Mouse (Mus musculus) liver, embryonic 14.5 days (tissue): ENCODE measurements around the gene Atf7ip. TPM values are rescaled to one million over a fixed set of nuclear protein-coding genes. Genes with fewer than 3 reads are reported as not detected.
A peak's percentile ranks its signal among the peaks of the same experiment; 100 is the strongest.

Source experiments
- ATAC-seq: fragments of 200-750 bp; cut with Nextera tagmentation; 2 replicates; pipeline ENCODE4 v1.8.0; 2017; ENCODE audit warnings: moderate number of reproducible peaks, mild to moderate bottlenecking, moderate library complexity; ENCODE audit not compliant: insufficient read depth
- DNase-seq, 3 experiments: peaks; one replicate each; pipeline ENCODE4 v3.0.0-alpha.2; 2012 to 2013; ENCODE audit warnings: low read depth in 3 of 3, low spot score in 3 of 3
- H3K27ac ChIP-seq: fragments of 300-500 bp; sonication (generic); 2 replicates; pipeline ENCODE4 v1.5.1; 2014; ENCODE audit warnings: moderate library complexity, mild to moderate bottlenecking, control low read depth, inconsistent platforms
- H3K27me3 ChIP-seq: fragments of 300-500 bp; sonication (generic); 2 replicates; pipeline ENCODE4 v1.6.1; 2014; ENCODE audit warnings: mild to moderate bottlenecking, low read length, moderate library complexity; ENCODE audit not compliant: control insufficient read depth, insufficient read depth
- H3K36me3 ChIP-seq: fragments of 300-500 bp; sonication (generic); replicated peaks from 2 replicates; pipeline ENCODE4 v1.6.1; 2014; ENCODE audit warnings: low read depth; ENCODE audit not compliant: control insufficient read depth, insufficient read depth
- H3K4me1 ChIP-seq, 2 experiments: fragments of 200-500 bp in 1 of 2; fragments of 300-500 bp in 1 of 2; sonication (generic) in 1 of 2; replicated peaks; 2 replicates each; pipeline ENCODE4 v1.6.1; 2012 to 2014; ENCODE audit warnings: antibody characterized with exemption in 1 of 2, inconsistent platforms in 1 of 2, low read length in 1 of 2; ENCODE audit not compliant: control insufficient read depth in 2 of 2, insufficient read depth in 2 of 2
- H3K4me2 ChIP-seq: fragments of 300-500 bp; sonication (generic); 2 replicates; pipeline ENCODE4 v1.6.1; 2014; ENCODE audit warnings: low read depth, mild to moderate bottlenecking, control low read depth, moderate library complexity
- H3K4me3 ChIP-seq, 2 experiments: fragments of 200-500 bp in 1 of 2; fragments of 300-500 bp in 1 of 2; sonication (generic) in 1 of 2; 2 replicates each; pipeline ENCODE4 v1.5.1; 2012 to 2014; ENCODE audit warnings: low read depth in 2 of 2, low read length in 2 of 2, mild to moderate bottlenecking in 2 of 2, control low read depth in 1 of 2, inconsistent platforms in 1 of 2, moderate library complexity in 1 of 2; ENCODE audit not compliant: insufficient read depth in 1 of 2
- H3K9ac ChIP-seq: fragments of 300-500 bp; sonication (generic); replicated peaks from 2 replicates; pipeline ENCODE4 v1.6.1; 2014; ENCODE audit warnings: mild to moderate bottlenecking, control low read depth, moderate library complexity
- H3K9me3 ChIP-seq: fragments of 300-500 bp; sonication (generic); 2 replicates; pipeline ENCODE4 v1.6.1; 2016; ENCODE audit warnings: low read length, mixed read lengths; ENCODE audit not compliant: control insufficient read depth
- CTCF ChIP-seq: IDR thresholded peaks from 2 replicates; pipeline ENCODE4 v1.5.1; 2016; ENCODE audit warnings: antibody characterized with exemption, low read depth, control low read depth
- EP300 ChIP-seq: IDR thresholded peaks from 2 replicates; pipeline ENCODE4 v1.6.1; 2016; ENCODE audit warnings: antibody characterized with exemption, low read depth
- WGBS: fragments of 180-500 bp; shearing (Covaris S2); extraction: QIAGEN DNeasy Blood & Tissue Kit; methylation state at CpG from one replicate; pipeline ENCODE4 v1.1.7; 2014; ENCODE audit not compliant: insufficient replicate concordance; 5-methylcytosine and 5-hydroxymethylcytosine counted together
- polyA plus RNA-seq, 2 experiments: library from polyadenylated mRNA; depleted of rRNA in 1 of 2; stranded (reverse) in 1 of 2; unstranded in 1 of 2; fragments of >200 nt; fragmentation: Nextera tagmentation in 1 of 2; extraction: Ambion mirVana in 1 of 2; gene quantifications; 2 replicates each; pipeline versions ENCODE4 v1.2.1 to v1.2.3; 2012 to 2014

Atf7ip gene
- polyA plus RNA-seq, 2 experiments, result 7.2 to 14.2 TPM

- TF ChIP-seq CTCF (no peak), EP300 (no peak)
- WGBS, result 53% methylated on average over 2 of the region's 2 CpGs
- H3K27ac ChIP-seq, result no peak overlapping the region
- DNase-seq (no peak), ATAC-seq (no peak)
- no peaks in the 10 kb centered on the region for H3K27me3 ChIP-seq
- H3K9me3 ChIP-seq, result no peaks in the 10 kb centered on the region
- peaks cover 21 to 25% of the 10 kb centered on the region in 2 experiments for H3K4me1 ChIP-seq
- no peak overlapping the region for H3K4me3 ChIP-seq
- H3K4me2 ChIP-seq, result no peak overlapping the region
- H3K9ac ChIP-seq, result no peak overlapping the region
- H3K36me3 ChIP-seq, result no peaks in the 10 kb centered on the region
Observed at GRCm38 (mm10) chr6:136546286-136546685, 40.3 kb downstream of the Atf7ip start.

- H3K36me3 ChIP-seq, result no peaks in the 10 kb centered on the region
- no peaks in the 10 kb centered on the region for H3K9me3 ChIP-seq
- TF ChIP-seq EP300 (no peak), CTCF (no peak)
- H3K4me1 ChIP-seq, result peaks cover 21 to 22% of the 10 kb centered on the region in 2 experiments
- DNase-seq, result no peak
- no peak overlapping the region for H3K9ac ChIP-seq
- no peak overlapping the region for H3K4me2 ChIP-seq
- ATAC-seq, result no peak
- WGBS, result 64% methylated on average over 7 of the region's 7 CpGs
- H3K4me3 ChIP-seq, result no peak overlapping the region
- H3K27ac ChIP-seq, result no peak overlapping the region
- H3K27me3 ChIP-seq, result no peaks in the 10 kb centered on the region
Observed at GRCm38 (mm10) chr6:136546987-136547386, 41.0 kb downstream of the Atf7ip start.

GRCm38 (mm10) chr6:136548041-136548770, 42.2 kb downstream of the Atf7ip start:
- Histone ChIP-seq H3K4me2 (no peak overlapping the region), H3K27ac (no peak overlapping the region), H3K4me1 (peaks cover 23% of the 10 kb centered on the region in 2 experiments), H3K27me3 (no peaks in the 10 kb centered on the region), H3K9me3 (no peaks in the 10 kb centered on the region), H3K4me3 (no peak overlapping the region), H3K9ac (no peak overlapping the region), H3K36me3 (no peaks in the 10 kb centered on the region)
- TF ChIP-seq CTCF, result no peak
- no peak for TF ChIP-seq EP300
- DNase-seq (no peak), ATAC-seq (no peak)
- WGBS, result 73% methylated on average over 6 of the region's 6 CpGs

GRCm38 (mm10) chr6:136548796-136549195, 42.8 kb downstream of the Atf7ip start:
- Histone ChIP-seq H3K9me3 (no peaks in the 10 kb centered on the region), H3K27me3 (no peaks in the 10 kb centered on the region), H3K4me1 (peaks cover 23 to 24% of the 10 kb centered on the region in 2 experiments), H3K36me3 (no peaks in the 10 kb centered on the region), H3K9ac (no peak overlapping the region), H3K4me2 (no peak overlapping the region), H3K27ac (no peak overlapping the region), H3K4me3 (no peak overlapping the region)
- no peak for TF ChIP-seq CTCF
- no peak for TF ChIP-seq EP300
- ATAC-seq (peak; percentile 31; the same call in 1 of the 2 replicates), DNase-seq (no peak)
- WGBS, result 80% methylated on average over 6 of the region's 6 CpGs

- WGBS, result 81% methylated on average over 3 of the region's 3 CpGs
- DNase-seq, result no peak
- no peaks in the 10 kb centered on the region for H3K36me3 ChIP-seq
Observed at GRCm38 (mm10) chr6:136549606-136550005, 43.6 kb downstream of the Atf7ip start.

More at GRCm38 (mm10) chr6:136549606-136550005, 43.6 kb downstream of the Atf7ip start:
- Histone ChIP-seq H3K9me3 (no peaks in the 10 kb centered on the region), H3K4me2 (no peak overlapping the region), H3K4me3 (no peak overlapping the region), H3K27ac (no peak overlapping the region), H3K27me3 (no peaks in the 10 kb centered on the region), H3K4me1 (peaks cover 25 to 26% of the 10 kb centered on the region in 2 experiments), H3K9ac (no peak overlapping the region)
- no peak for TF ChIP-seq EP300
- no peak for TF ChIP-seq CTCF
- ATAC-seq, result no peak
